In genomic region chr10:80003374-80004232, GRCm38 (mm10) we compare ENCODE assay signal across 10 mouse cellular contexts. TPM values are rescaled to one million over a fixed set of nuclear protein-coding genes. Genes with fewer than 3 reads are reported as not detected.
DNase-seq lines count a peak whose midpoint lies in the region; ATAC-seq and TF ChIP-seq lines count a peak whose summit lies in the region.
"Had no signal": no experiment of that assay in that cellular context is flagged by ENCODE, and none has a peak within 500 bp of the region (broad histone marks: within the 10 kb centered on the region; RNA-seq: fewer than 3 reads in every experiment).

No protein-coding gene starts in this region.

- ATAC-seq in embryonic facial prominence, embryonic 13.5 days (ENCODE audit: insufficient number of reproducible peaks, insufficient read depth, low FRiP score, low TSS enrichment, low read depth) = no peak
- ATAC-seq in liver, embryonic 13.5 days (ENCODE audit: low read depth) = peak; percentile 59
- ATAC-seq: Patski had no signal

- H3K4me3 ChIP-seq in layer of hippocampus, adult 2 months = no peak overlapping the region
- H3K4me3 ChIP-seq in embryonic facial prominence, embryonic 13.5 days = no peak overlapping the region
- no peak overlapping the region; the same call in 1 of the 2 replicates for H3K4me3 ChIP-seq in liver, embryonic 13.5 days (replicated peaks)
- H3K4me3 ChIP-seq: erythroblast, embryonic 14.5 days had no signal

- peak overlapping the region; percentile 14 for H3K4me2 ChIP-seq in embryonic facial prominence, embryonic 13.5 days
- peak overlapping the region; percentile 33 for H3K4me2 ChIP-seq in liver, embryonic 13.5 days

- 0 out of 2 replicates have a peak overlapping the region, but pooled peaks have one; percentile 43 for H3K27ac ChIP-seq in layer of hippocampus, adult 2 months
- H3K27ac ChIP-seq in embryonic facial prominence, embryonic 13.5 days = peak overlapping the region; percentile 14; the same call in 1 of the 2 replicates
- peak overlapping the region; percentile 62 for H3K27ac ChIP-seq in liver, embryonic 13.5 days

- WGBS in embryonic facial prominence, embryonic 13.5 days = 48% methylated on average over 9 of the region's 9 CpGs
- 35% methylated on average over 9 of the region's 9 CpGs for WGBS in liver, embryonic 13.5 days (ENCODE audit: insufficient replicate concordance)

- H3K4me1 ChIP-seq in embryonic facial prominence, embryonic 13.5 days = peaks cover 23% of the 10 kb centered on the region
- H3K4me1 ChIP-seq in liver, embryonic 13.5 days (replicated peaks) = peaks cover 61% of the 10 kb centered on the region

- peak overlapping the region; percentile 51; the same call in 1 of the 2 replicates for H3K9ac ChIP-seq in embryonic facial prominence, embryonic 13.5 days
- H3K9ac ChIP-seq in liver, embryonic 13.5 days = peak overlapping the region; percentile 28; the same call in 1 of the 2 replicates

- H3K9me3 ChIP-seq in embryonic facial prominence, embryonic 13.5 days = no peaks in the 10 kb centered on the region
- H3K9me3 ChIP-seq in liver, embryonic 13.5 days (replicated peaks) = no peaks in the 10 kb centered on the region

- no peak for TF ChIP-seq CTCF in layer of hippocampus, adult 2 months (conservative IDR thresholded peaks at IDR 0.05)

- no peaks in the 10 kb centered on the region; the same call in 1 of the 2 replicates for H3K36me3 ChIP-seq in embryonic facial prominence, embryonic 13.5 days
- peaks cover 85% of the 10 kb centered on the region for H3K36me3 ChIP-seq in liver, embryonic 13.5 days

- H3K27me3 ChIP-seq in embryonic facial prominence, embryonic 13.5 days = peaks cover 28% of the 10 kb centered on the region
- H3K27me3 ChIP-seq in liver, embryonic 13.5 days = peaks cover 9% of the 10 kb centered on the region; the same call in 1 of the 2 replicates
- H3K27me3 ChIP-seq: Patski had no signal

- DNase-seq in layer of hippocampus, adult 2 months (ENCODE audit: low spot score in 2 of 2) = no peak
- no peak for DNase-seq in layer of hippocampus, adult 9-11 months
- peak; percentile 58 for DNase-seq in liver, embryonic 13.5 days
- no peak for DNase-seq in urinary bladder, postnatal 25 days (ENCODE audit: low spot score)
- no peak for DNase-seq in embryo, embryonic 10.5 days (ENCODE audit: low spot score)
- no peak for DNase-seq in cerebellum, postnatal 4 days (ENCODE audit: low spot score in 2 of 2)
- DNase-seq: right cerebral cortex, postnatal 14 days had no signal

RNA-seq across cellular contexts. Expression of gene Abca7, which starts 7.3 kb away (rescaled TPM):
- total RNA-seq in layer of hippocampus, adult 2 months (2021) = 10 to 100 TPM; 10.7 to 11.0 TPM
- 2.2 and 2.6 TPM in 2 replicates for polyA plus RNA-seq in embryonic facial prominence, embryonic 13.5 days (2015; fragmentation: Nextera tagmentation; extraction: Ambion mirVana)
- 6.3 and 7.4 TPM in 2 replicates for polyA plus RNA-seq in liver, embryonic 13.5 days (2015; fragmentation: Nextera tagmentation; extraction: Ambion mirVana)

RNA-seq across cellular contexts. Expression of gene Arhgap45, which starts 12.8 kb away (rescaled TPM):
- total RNA-seq in layer of hippocampus, adult 2 months (2021) = 1 to 10 TPM; 3.7 to 4.4 TPM
- 3.9 and 4.6 TPM in 2 replicates for polyA plus RNA-seq in embryonic facial prominence, embryonic 13.5 days (2015; fragmentation: Nextera tagmentation; extraction: Ambion mirVana)
- polyA plus RNA-seq in liver, embryonic 13.5 days (2015; fragmentation: Nextera tagmentation; extraction: Ambion mirVana) = 14.3 and 14.9 TPM in 2 replicates

RNA-seq across cellular contexts. Expression of gene Cnn2, which starts 15.2 kb away (rescaled TPM):
- total RNA-seq in layer of hippocampus, adult 2 months (2021) = 1 to 10 TPM; 5.4 to 5.6 TPM
- 298 and 319 TPM in 2 replicates for polyA plus RNA-seq in embryonic facial prominence, embryonic 13.5 days (2015; fragmentation: Nextera tagmentation; extraction: Ambion mirVana)
- 45.8 and 49.6 TPM in 2 replicates for polyA plus RNA-seq in liver, embryonic 13.5 days (2015; fragmentation: Nextera tagmentation; extraction: Ambion mirVana)

RNA-seq across cellular contexts. Expression of gene Tmem259, which starts 19.5 kb away (rescaled TPM):
- 100 to 1,000 TPM; 124 TPM for total RNA-seq in layer of hippocampus, adult 2 months (2021)
- 15.4 and 17.0 TPM in 2 replicates for polyA plus RNA-seq in embryonic facial prominence, embryonic 13.5 days (2015; fragmentation: Nextera tagmentation; extraction: Ambion mirVana)
- 8.2 TPM in 2 replicates for polyA plus RNA-seq in liver, embryonic 13.5 days (2015; fragmentation: Nextera tagmentation; extraction: Ambion mirVana)

RNA-seq across cellular contexts. Expression of gene Grin3b, which starts 33.1 kb away (rescaled TPM):
- under 1 TPM in 1 of 2 experiments, not detected in 1; 0.15 TPM for total RNA-seq in layer of hippocampus, adult 2 months (2021)
- 0.52 and 0.83 TPM in 2 replicates for polyA plus RNA-seq in embryonic facial prominence, embryonic 13.5 days (2015; fragmentation: Nextera tagmentation; extraction: Ambion mirVana)
- polyA plus RNA-seq in liver, embryonic 13.5 days (2015; fragmentation: Nextera tagmentation; extraction: Ambion mirVana) = 0.07 and 0.10 TPM in 2 replicates
- polyA plus RNA-seq: erythroblast, embryonic 14.5 days had no signal
